Mouse (Mus musculus) heart, adult 11 months (tissue): ENCODE measurements around the gene Jmjd1c.
A peak's percentile ranks its signal among the peaks of the same experiment; 100 is the strongest.

Experiments
- DNase-seq: peaks from one replicate; pipeline ENCODE4 v3.0.0; 2022

The Jmjd1c gene

DNA sequence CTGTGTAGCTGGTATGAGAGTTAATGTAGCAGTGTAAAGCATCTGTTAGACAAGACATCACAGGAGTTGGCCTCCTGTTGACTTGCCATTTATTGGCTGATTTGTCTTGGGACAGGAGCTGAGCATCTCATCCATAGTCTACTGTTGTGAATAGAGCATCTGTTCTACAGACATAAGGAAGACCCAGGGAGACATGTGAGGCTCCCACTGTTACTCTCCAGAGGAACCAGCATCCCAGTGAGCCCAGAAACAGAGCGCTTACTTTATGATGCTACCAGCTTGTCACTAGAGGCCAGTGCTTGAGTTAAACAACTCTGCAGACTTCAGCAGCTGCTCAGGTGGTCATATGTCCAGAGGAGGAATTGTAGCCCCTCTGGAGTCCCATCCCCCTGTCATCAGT lies 157.2 kb downstream of the Jmjd1c start:
- peak; percentile 68 for DNase-seq

DNA sequence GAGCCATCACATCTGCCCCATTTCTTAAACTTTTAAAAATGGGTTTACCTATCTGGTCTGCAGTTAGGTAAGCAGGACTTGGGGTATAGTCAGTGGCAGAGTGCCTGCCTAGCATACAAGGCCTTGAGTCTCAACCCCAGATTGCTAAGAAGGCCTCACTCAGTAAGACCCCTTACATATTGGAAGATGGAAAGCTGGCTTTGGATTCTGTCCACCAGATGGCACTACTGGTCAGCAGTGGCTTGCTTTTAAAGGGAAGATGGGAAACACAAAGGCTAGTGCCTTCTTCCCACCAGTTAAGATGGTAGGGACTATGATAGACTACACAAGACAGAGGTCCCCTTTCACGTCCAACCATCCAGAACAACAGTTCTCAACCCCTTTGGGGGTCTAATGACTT lies 168.9 kb downstream of the Jmjd1c start:
- peak; percentile 90 for DNase-seq

DNA sequence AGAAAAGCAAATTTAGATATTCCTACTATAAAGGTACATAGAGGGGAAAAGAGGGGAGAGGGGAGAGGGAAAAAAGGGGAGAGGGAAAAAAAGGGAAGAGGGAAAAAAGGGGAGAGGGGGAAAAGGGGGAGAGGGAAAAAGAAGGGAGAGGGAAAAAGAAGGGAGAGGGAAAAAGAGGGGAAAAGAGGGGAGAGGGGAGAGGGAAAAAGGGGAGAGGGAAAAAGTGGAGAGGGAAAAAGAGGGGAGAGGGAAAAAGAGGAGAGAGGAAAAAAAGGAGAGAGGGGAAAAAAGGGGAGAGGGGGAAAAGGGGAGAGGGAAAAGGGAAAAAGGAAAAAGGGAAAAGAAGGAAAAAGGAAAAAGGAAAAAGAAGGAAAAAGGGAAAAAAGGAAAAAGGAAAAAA lies 180.0 kb downstream of the Jmjd1c start:
- DNase-seq: no peak

DNA sequence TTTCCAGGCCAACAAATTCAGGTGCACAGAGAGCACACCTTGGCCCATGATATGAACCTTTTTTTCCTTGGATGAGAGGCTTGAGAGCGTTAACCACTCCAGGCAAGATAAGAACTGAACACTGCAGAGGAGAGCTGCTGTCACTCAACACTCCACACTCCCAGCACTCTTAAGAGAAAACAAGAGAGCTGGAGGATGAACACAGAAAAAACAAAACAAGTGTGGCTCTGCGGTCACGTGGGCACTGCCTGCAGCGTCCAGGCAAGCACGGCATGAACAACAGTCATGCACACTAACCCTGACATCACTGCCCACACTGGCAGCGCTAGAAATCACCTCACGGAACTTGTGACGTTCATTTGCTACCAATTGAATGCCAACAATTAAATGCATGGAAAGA lies 185.9 kb downstream of the Jmjd1c start:
- peak; percentile 91 for DNase-seq

DNA sequence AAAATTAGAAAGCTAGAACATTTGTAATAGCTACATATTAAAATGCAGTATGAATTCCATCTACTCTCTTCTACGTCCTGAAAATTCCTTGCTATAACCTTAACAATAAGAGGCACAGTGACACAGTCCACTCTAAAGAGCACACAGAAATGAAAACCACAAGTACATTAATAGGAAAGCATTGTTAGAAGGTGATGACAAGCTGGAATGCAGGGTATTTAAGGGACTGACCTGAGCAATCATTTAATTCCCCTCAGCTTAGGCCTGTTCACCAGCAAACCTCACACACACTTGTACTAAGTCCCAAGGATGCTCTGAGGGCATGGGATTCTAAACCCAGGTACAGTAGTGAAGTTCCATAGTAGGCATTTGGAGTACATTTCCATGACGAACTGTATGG lies 186.6 kb downstream of the Jmjd1c start:
- peak; percentile 2 for DNase-seq

DNA sequence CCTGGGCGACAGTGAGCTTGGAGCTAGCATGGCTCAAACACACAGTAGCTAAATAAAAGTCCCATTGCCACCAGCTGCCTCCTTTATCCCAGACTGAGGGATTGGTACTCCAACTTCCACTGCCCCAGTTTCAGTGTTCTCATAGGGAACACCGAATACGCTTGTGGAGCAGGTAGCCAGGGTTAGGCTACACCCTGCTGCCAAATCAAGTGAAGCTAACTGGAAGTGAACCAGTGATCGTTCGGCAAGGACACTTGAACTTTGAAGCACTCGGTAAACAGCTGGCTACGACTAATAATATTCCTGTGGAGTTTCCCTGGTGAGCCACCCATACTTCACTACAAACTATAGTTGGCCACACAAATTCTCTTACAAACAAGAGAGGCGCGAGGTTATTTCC lies 187.6 kb downstream of the Jmjd1c start:
- peak; percentile 93 for DNase-seq

DNA sequence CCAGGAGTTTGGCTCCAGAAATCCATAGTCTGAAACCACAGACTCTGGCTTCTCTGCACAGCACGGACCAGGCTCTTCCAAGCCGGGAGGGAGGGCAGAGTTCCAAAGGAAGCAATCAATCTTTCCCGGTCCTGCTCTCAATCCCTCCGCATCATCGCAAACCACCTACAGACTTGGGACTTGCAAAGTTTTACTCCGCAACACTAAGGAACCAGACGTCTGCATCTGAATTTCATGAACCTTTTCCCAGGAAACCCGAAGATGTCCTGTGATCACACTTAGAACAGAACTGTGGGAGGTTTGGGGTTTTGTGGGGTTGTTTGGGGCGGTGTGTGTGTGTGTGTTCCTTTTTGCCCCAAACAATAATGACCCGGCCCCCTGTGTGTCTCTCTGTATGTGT lies 188.4 kb downstream of the Jmjd1c start:
- no peak for DNase-seq

DNA sequence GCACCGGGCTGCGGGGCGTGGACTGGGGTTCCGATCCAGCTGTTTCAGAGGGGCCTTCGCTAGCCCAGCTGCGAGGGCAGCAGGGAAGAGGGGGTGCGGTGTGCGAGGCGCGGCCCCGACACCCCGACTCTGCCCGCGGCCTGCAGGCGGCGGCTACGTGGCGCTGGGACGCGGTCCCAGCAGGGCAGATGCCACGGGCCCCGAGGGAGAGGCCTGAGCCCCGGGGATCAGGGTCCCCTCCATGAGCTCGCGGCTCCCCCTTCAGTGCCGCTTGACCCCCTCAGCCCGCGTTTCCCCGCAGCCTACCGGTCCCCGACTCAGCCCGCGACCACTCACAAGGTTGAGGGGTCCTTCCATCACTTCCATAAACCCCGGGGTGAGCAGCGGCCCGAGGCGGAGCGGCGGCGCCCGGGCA lies 188.8 kb downstream of the Jmjd1c start:
- DNase-seq: no peak

DNA sequence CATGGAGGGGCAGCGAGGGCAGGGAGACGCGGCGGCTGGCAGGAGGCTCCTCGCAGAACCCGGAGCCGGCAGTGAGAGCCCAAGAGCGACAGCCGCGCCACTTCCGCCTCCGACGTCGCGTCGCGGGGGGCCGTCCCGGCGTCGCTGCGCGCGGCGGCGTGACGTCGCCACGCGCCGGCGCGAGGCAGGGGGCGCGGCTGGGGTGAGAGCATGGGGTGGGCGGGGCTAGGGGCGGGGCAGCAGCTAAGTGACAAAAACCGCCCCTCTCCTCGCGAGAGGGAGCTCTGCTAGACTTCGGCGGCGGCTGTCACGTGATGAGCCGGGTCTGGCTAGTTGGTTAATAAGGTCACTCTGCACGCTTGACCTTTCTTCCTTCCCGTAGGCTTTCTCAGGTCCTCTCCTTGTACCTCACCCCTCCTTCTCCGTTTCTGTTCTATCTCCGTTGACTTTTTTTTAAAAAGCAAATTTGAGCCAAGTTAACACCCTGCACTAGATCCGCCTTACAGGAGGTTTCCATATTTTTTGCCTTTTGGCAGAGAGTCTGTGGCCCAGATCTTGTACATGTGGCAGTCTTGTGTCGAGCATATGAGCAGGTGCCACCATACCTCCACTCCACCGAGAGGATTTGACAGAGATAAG lies 189.4 kb downstream of the Jmjd1c start, which contains the start of gene Nrbf2:
TSS of gene Nrbf2 (minus strand) at position 130 of the 639 bp plus-strand sequence.
- peak; percentile 99 for DNase-seq

DNA sequence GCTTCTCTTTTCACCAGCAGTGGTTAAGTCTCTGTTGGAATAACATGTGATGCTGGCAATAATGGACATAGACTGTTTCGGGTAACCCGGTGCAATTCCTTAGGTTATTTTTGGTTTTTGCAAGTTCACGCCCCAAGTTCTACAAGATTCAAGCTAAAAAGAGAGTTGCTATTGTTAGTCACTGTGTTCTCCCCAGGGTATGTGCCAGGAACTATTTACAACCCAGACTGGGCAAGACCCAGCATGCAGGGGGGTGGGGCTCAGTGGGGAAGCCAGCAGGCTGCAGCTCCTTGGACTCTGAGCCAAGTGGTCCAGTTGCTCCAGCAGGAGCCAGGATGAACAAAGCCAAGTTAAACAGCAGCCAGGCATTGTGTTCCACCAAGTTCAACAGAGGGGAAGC lies 192.0 kb downstream of the Jmjd1c start:
- peak; percentile 99 for DNase-seq

DNA sequence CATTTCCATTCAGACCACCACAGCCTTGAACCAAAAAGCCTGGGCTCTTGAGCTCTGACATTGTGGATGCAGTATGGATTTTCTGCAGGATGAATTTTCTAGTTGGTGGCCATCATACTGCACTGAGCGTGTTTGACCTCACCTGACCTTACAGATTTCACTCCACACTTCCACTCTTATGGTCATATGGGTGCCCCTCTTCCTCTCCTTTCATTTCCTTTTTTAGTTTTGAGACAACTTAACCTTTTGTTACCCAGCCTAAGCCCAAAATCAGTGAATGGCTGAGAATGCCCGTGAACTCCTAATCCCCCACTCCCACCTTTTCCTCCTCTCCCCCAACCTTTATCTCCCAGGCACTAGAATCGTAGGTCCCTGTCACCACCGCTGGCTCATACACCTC lies 194.7 kb downstream of the Jmjd1c start:
- no peak for DNase-seq

DNA sequence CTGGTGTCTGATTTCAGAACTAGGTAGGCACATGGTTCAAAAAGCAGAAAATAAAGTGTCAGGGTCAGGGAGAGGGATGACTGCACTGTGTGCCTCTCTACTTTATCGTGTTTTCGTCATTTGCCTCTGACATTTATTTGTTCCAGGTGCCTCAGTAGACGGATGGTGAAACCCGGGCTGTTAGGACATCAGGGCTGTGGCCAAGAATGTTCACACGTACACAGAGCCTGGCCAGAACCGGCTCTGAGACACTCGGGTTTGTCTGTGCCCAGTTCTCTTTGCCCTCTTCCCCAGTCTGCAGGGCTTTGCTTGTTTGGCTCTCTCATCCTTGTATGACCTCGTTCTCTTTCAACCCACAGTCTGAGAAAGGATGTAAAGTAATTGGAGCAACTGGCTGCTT lies 195.2 kb downstream of the Jmjd1c start:
- DNase-seq: peak; percentile 94

DNA sequence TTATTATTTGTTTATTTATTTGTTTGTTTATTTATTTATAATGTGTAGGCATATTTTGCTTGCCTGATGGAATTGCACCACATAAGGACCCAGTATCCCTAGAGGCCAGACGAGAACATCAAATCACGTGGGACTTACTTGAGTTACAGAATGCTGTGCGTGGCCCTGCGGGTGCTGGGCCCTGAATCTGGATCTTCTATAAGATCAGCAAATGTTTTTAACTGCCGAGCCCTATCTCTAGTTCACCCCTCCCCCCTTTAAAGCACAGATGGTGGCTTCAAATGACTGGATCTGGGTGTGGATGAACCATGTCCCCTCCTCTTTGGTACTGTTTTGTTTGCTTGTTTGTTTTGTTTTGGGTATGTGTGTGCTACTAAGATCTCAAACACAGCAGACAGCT lies 199.4 kb downstream of the Jmjd1c start:
- DNase-seq: no peak

DNA sequence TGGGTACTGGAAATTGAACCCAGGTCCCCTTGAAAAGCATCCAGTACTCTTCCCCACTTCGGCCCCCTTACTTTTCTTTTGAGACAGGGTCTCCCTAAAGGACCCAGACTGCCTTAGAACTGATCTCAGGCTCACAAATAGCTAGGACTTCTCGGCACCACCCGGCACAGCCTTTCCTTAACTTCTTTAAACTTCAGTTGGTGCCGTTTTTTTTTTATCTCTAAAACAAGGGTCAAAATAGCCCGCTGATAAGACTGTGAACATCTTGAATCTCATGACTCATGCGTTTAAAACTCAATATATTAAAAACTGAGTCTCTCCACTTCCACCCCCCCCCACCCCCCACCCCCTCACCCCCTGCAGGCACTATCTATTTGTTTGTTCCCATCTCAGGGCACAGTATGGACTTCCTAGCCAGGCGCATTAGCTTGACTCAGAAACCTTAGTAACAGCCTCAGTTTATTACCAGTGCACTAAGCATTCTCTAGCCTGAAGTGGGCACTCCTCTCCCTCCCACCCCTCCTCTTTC lies 200.1 kb downstream of the Jmjd1c start:
- no peak for DNase-seq

DNA sequence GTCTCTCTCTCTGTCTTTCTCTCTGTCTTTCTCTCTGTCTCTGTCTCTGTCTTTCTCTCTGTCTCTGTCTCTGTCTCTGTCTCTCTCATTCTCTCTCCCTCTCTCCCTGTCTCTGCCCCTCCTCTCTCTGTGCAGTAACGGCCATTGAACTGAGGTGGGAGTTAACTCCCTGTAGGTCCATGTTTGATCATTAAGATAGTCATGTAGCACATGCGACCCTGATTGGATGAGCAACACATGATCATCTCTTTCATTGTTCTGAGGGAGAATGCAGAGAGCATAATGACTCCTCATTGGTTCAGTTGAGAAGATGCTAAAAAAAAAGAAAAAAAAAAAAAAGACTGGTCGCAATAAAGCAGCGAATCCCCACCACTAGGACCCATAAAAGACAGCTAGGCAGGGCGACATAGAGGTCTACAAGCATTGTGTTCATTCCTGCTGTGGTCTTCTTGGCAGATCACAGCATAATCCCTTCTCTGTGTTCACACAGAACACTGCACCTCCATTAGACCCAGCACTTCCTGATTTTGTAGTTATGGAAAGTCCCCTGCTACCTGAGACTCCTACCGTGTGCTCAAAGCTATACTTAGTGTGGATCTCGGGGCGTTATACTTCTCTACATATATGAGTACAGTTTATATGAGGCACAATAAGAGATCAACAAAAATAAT lies 200.7 kb downstream of the Jmjd1c start:
- DNase-seq: no peak

DNA sequence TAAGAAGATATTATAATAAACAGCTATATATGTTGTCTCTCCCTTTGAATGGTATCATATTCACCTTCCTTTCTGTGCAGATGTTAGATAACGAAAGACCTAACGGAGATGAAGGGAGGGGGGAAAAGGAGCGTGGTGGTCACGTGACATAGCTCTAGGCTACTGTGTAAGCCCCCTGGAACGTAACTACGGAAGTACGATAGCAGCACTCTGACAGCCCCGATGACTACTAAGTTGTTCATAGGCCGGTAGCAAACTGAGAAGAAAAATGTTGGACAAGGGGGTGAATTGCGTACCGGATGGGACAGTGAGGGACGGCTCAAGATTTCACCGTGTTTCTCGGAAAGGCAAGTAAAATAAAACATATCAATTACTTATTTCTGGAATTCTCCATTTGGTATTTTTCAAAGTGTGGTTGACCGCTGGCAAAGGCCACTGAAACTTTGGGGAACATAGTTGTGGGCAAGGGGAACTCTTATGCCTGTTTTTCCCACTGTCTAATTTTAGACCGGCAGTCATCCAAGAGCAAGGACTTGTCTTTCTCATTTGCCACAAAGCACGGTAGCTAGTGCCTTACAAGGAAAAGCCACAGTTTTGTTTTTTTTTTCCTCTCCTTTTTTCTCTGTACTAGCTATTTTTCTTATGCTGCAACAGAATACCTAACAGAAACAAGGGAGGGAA lies 201.4 kb downstream of the Jmjd1c start:
- no peak for DNase-seq

DNA sequence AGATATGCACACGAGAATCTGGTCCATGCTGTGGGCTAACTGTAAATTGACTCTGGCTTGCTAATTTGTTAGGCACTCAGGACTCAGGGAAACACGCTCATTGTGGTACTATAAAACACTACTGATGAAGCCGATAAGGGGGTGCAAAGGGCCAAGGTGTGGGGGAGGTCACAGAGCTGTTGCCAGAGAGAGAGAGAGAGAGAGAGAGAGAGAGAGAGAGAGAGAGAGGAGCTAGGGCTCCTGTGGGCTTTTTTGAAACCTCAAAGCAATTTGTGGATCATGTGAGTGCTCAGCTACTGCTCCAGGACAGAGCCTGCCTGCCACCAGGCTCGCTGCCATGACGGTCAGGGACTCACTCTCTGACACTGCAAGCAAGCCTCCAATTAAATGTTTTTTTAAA lies 202.9 kb downstream of the Jmjd1c start:
- DNase-seq: no peak

DNA sequence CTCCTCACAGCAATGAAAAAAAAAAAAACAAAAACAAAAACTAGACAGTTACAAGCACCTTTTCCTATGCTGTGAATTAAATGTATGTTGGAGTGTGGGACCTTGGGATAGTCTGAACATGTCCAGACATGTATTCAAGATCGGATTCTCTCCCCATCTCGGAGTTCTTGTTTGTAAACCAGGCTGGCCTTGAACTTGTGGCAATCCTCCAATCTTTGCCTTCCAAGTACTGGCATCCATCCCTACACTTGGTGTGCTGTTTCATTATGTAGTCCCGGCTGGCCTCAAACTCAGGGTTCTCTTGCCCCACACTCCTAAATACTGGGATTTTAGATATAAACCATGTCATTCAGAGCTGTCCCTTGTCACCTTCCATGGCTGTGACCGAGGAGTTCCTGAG lies 203.4 kb downstream of the Jmjd1c start:
- DNase-seq: no peak

DNA sequence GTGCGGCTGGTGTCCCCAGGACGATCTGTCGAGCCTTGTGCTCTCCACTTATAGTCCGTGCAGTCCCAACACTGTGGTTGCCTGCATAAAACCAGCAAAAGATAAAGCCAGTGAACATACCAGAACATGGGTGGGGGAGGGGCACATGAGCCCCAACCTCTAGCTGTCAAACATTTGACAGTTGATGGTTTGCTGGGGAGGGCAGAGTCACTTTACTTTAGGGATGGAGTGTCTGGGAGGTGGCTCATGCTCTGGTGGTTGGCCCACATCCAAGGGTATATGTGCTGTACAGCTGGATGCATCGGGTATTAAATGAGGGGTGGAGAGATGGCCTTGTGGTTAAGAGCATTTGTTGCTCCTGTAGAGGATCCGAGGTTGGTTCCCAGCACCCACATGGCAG lies 205.1 kb downstream of the Jmjd1c start:
- no peak for DNase-seq

DNA sequence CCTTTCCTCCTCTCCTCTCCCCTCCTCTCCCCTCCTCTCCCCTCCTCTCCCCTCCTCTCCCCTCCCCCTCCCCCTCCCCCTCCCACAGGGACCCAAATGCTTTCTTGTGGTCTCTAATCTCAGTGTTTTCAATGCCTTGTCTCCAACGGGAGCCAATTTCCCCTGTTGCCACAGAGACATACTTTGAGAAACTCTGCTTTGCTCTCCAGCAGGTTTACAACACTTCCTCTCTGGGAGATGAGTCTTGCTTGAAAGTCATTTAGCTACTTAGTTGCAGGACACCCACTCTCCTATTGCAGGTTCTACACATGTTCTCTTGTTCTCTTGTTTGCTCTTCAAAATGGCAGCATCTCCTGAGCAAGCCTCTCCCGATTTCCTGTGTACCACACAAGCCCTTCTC lies 206.4 kb downstream of the Jmjd1c start:
- DNase-seq: no peak
